Comparison of ENCODE assay signal across 12 mouse cellular contexts in the genomic region with DNA sequence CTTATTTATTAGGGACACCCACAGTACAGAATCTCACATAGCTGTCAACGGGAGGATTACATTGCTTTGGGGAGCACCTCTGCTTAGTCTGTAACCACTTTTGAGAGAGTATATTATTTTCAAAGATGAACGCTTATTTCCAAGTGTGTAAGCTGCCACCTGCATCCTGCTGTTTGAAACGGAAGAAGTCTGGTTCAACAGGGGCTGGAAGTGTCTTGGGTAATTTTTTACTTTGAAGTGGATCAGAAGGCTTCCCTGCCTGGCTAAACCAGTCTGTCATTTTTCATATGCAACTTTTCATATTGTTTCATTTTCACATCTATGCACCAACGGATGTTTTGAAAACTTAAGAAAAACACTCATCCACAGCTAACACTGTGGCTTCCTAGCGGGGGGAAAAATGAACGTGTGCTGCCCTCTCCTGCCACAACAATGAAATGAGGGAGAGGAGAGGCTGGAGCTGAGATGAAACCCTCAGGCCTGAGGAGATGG. TPM values are rescaled to one million over a fixed set of nuclear protein-coding genes. Genes with fewer than 3 reads are reported as not detected.
A peak's percentile ranks its signal among the peaks of the same experiment; 100 is the strongest.
DNase-seq lines count a peak whose midpoint lies in the region; ATAC-seq lines count a peak whose summit lies in the region.
"Had no signal": no experiment of that assay in that cellular context is flagged by ENCODE, and none has a peak within 500 bp of the region (broad histone marks: within the 10 kb centered on the region; RNA-seq: fewer than 3 reads in every experiment).

No protein-coding gene starts in this region.

- ATAC-seq in heart, embryonic 16.5 days (replicated peaks; ENCODE audit: extremely low read depth, insufficient read depth, low FRiP score) = peak; percentile 56; the same call in 1 of the 2 replicates
- ATAC-seq in heart, embryonic 11.5 days (replicated peaks; ENCODE audit: insufficient number of reproducible peaks, low FRiP score, low TSS enrichment) = no peak
- ATAC-seq in lung, embryonic 16.5 days (ENCODE audit: low read depth) = peak; percentile 51; the same call in 1 of the 2 replicates
- ATAC-seq in megakaryocyte-erythroid progenitor cell, adult 5-6 weeks (replicated peaks; ENCODE audit: low FRiP score, low TSS enrichment, poor library complexity, severe bottlenecking) = no peak

- peaks cover 18% of the 10 kb centered on the region for H3K36me3 ChIP-seq in heart, embryonic 16.5 days (ENCODE audit: control insufficient read depth, insufficient read depth)
- peaks cover 12% of the 10 kb centered on the region; the same call in 1 of the 2 replicates for H3K36me3 ChIP-seq in heart, embryonic 11.5 days (ENCODE audit: control insufficient read depth, insufficient read depth, low read length)
- peaks cover 11% of the 10 kb centered on the region for H3K36me3 ChIP-seq in lung, embryonic 16.5 days (ENCODE audit: control insufficient read depth, insufficient read depth, low read length)

- H3K4me2 ChIP-seq in heart, embryonic 16.5 days (ENCODE audit: low read depth, low read length) = no peak overlapping the region
- no peak overlapping the region for H3K4me2 ChIP-seq in heart, embryonic 11.5 days
- no peak overlapping the region for H3K4me2 ChIP-seq in lung, embryonic 16.5 days (ENCODE audit: low read depth, low read length)
- H3K4me2 ChIP-seq: limb, embryonic 13.5 days; stomach, embryonic 15.5 days had no signal

- no peak overlapping the region for H3K4me3 ChIP-seq in heart, embryonic 16.5 days (ENCODE audit: low read length)
- H3K4me3 ChIP-seq in heart, embryonic 11.5 days (ENCODE audit: low read depth, low read length) = no peak overlapping the region
- no peak overlapping the region for H3K4me3 ChIP-seq in lung, embryonic 16.5 days (ENCODE audit: low read length)
- H3K4me3 ChIP-seq: limb, embryonic 13.5 days; stomach, embryonic 15.5 days had no signal

- H3K27ac ChIP-seq in heart, embryonic 16.5 days (ENCODE audit: low read length) = peak overlapping the region; percentile 51
- no peak overlapping the region for H3K27ac ChIP-seq in heart, embryonic 11.5 days (ENCODE audit: low read depth, low read length)
- peak overlapping the region; percentile 16; the same call in 1 of the 2 replicates for H3K27ac ChIP-seq in lung, embryonic 16.5 days (ENCODE audit: low read length)
- H3K27ac ChIP-seq: limb, embryonic 13.5 days; stomach, embryonic 15.5 days had no signal

- no peaks in the 10 kb centered on the region for H3K9me3 ChIP-seq in heart, embryonic 16.5 days (replicated peaks; ENCODE audit: control insufficient read depth, low read length)
- no peaks in the 10 kb centered on the region for H3K9me3 ChIP-seq in heart, embryonic 11.5 days (replicated peaks; ENCODE audit: control insufficient read depth, low read length)
- H3K9me3 ChIP-seq in lung, embryonic 16.5 days (ENCODE audit: control insufficient read depth, low read length) = no peaks in the 10 kb centered on the region
- H3K9me3 ChIP-seq: limb, embryonic 13.5 days; stomach, embryonic 15.5 days had no signal

- H3K4me1 ChIP-seq in heart, embryonic 16.5 days (ENCODE audit: control insufficient read depth, insufficient read depth, low read length) = peaks cover 1% of the 10 kb centered on the region
- no peaks in the 10 kb centered on the region for H3K4me1 ChIP-seq in heart, embryonic 11.5 days (ENCODE audit: control insufficient read depth, insufficient read depth, low read length)
- H3K4me1 ChIP-seq in lung, embryonic 16.5 days (replicated peaks; ENCODE audit: control insufficient read depth, insufficient read depth, low read length) = peaks cover 23% of the 10 kb centered on the region
- H3K4me1 ChIP-seq: limb, embryonic 13.5 days; stomach, embryonic 15.5 days had no signal

- H3K9ac ChIP-seq in heart, embryonic 16.5 days (ENCODE audit: low read length) = no peak overlapping the region
- no peak overlapping the region for H3K9ac ChIP-seq in heart, embryonic 11.5 days (ENCODE audit: low read depth, low read length)
- no peak overlapping the region for H3K9ac ChIP-seq in lung, embryonic 16.5 days (ENCODE audit: low read length)
- H3K9ac ChIP-seq: limb, embryonic 13.5 days; stomach, embryonic 15.5 days had no signal

- WGBS in heart, embryonic 16.5 days = 55% methylated on average over 6 of the region's 6 CpGs
- 68% methylated on average over 6 of the region's 6 CpGs for WGBS in heart, embryonic 11.5 days (ENCODE audit: insufficient replicate concordance)
- WGBS in lung, embryonic 16.5 days = 38% methylated on average over 6 of the region's 6 CpGs

- H3K27me3 ChIP-seq in heart, embryonic 16.5 days (ENCODE audit: control insufficient read depth, insufficient read depth, low read length) = no peaks in the 10 kb centered on the region
- H3K27me3 ChIP-seq in heart, embryonic 11.5 days (ENCODE audit: control insufficient read depth, insufficient read depth, low read length) = no peaks in the 10 kb centered on the region
- no peaks in the 10 kb centered on the region for H3K27me3 ChIP-seq in lung, embryonic 16.5 days (ENCODE audit: control insufficient read depth, insufficient read depth, low read depth, low read length)
- H3K27me3 ChIP-seq: limb, embryonic 13.5 days; stomach, embryonic 15.5 days had no signal

- peak; percentile 39 for DNase-seq in retina, postnatal 1 day
- no peak for DNase-seq in retina, embryonic 14.5 days (ENCODE audit: low spot score)
- no peak for DNase-seq in frontal cortex, postnatal 14 days (ENCODE audit: low spot score in 2 of 2)
- DNase-seq in urinary bladder, postnatal 10 days (ENCODE audit: low spot score) = no peak
- DNase-seq: cerebellum, adult 11-12 months had no signal

RNA-seq across cellular contexts. Expression of gene Gphb5, which starts 32.9 kb away (rescaled TPM):
- polyA plus RNA-seq in heart, embryonic 16.5 days (2015; fragmentation: Nextera tagmentation; extraction: Ambion mirVana) = 0.08 TPM in 1 of 2 replicates, not detected in the other
- polyA plus RNA-seq in heart, embryonic 11.5 days (2014; fragmentation: Nextera tagmentation; extraction: Ambion mirVana) = not detected in 2 replicates
- 0.13 TPM in 1 of 2 replicates, not detected in the other for polyA plus RNA-seq in lung, embryonic 16.5 days (2015; fragmentation: Nextera tagmentation; extraction: Ambion mirVana)
- not detected in 2 replicates for total RNA-seq in megakaryocyte-erythroid progenitor cell, adult 5-6 weeks (2014; fragmentation: Nextera tagmentation)
- total RNA-seq in megakaryocyte-erythroid progenitor cell, adult 5-6 weeks (2017) = not detected in 2 replicates
- polyA plus RNA-seq: gonadal fat pad, adult 2 months; limb, embryonic 13.5 days; stomach, embryonic 15.5 days had no signal

Comparison
In these comparisons a context has a peak if more than half of its experiments do, and no peak if none do; other contexts are left out.
1. ATAC-seq: peak in heart, embryonic 16.5 days (single experiment) and lung, embryonic 16.5 days (single experiment); none in heart, embryonic 11.5 days (single experiment) and megakaryocyte-erythroid progenitor cell, adult 5-6 weeks (single experiment).